Mouse (Mus musculus) intestine, postnatal 0 days (tissue): ENCODE data around the gene Cacna1g. TPM values are rescaled to one million over a fixed set of nuclear protein-coding genes. Genes with fewer than 3 reads are reported as not detected.

Experiments used
- ATAC-seq: fragments of 200-750 bp; cut with Nextera tagmentation; 2 replicates; pipeline ENCODE4 v1.8.0; 2017; ENCODE audit warnings: mild to moderate bottlenecking, moderate TSS enrichment, moderate library complexity
- H3K27ac ChIP-seq: fragments of 300-500 bp; sonication (generic); 2 replicates; pipeline ENCODE4 v1.5.1; 2014; ENCODE audit warnings: mild to moderate bottlenecking, low read depth, low read length, moderate library complexity
- H3K27me3 ChIP-seq: fragments of 300-500 bp; sonication (generic); replicated peaks from 2 replicates; pipeline ENCODE4 v1.6.1; 2014; ENCODE audit warnings: low read length, mixed read lengths; ENCODE audit not compliant: control insufficient read depth, insufficient read depth
- H3K36me3 ChIP-seq: fragments of 300-500 bp; sonication (generic); 2 replicates; pipeline ENCODE4 v1.6.1; 2014; ENCODE audit warnings: mild to moderate bottlenecking, moderate library complexity; ENCODE audit not compliant: control insufficient read depth, insufficient read depth
- H3K4me1 ChIP-seq: fragments of 300-500 bp; sonication (generic); replicated peaks from 2 replicates; pipeline ENCODE4 v1.6.1; 2014; ENCODE audit warnings: antibody characterized with exemption, low read length, mixed read lengths; ENCODE audit not compliant: control insufficient read depth, insufficient read depth
- H3K4me2 ChIP-seq: fragments of 300-500 bp; sonication (generic); replicated peaks from 2 replicates; pipeline ENCODE4 v1.6.1; 2014; ENCODE audit warnings: low read depth, mild to moderate bottlenecking, moderate library complexity
- H3K4me3 ChIP-seq: fragments of 300-500 bp; sonication (generic); 2 replicates; pipeline ENCODE4 v1.5.1; 2014; ENCODE audit warnings: low read depth, low read length
- H3K9ac ChIP-seq: fragments of 300-500 bp; sonication (generic); 2 replicates; pipeline ENCODE4 v1.6.1; 2014; ENCODE audit warnings: mild to moderate bottlenecking, low read depth, low read length
- H3K9me3 ChIP-seq: fragments of 300-500 bp; sonication (generic); 2 replicates; pipeline ENCODE4 v1.6.1; 2016; ENCODE audit warnings: mixed run types; ENCODE audit not compliant: control insufficient read depth
- CTCF ChIP-seq: sonication (generic); IDR thresholded peaks from 2 replicates; pipeline ENCODE4 v1.5.1; 2016; ENCODE audit warnings: low read depth, mild to moderate bottlenecking, control low read depth, antibody characterized with exemption, moderate library complexity
- WGBS: fragments of 180-500 bp; shearing (Covaris S2); extraction: QIAGEN DNeasy Blood & Tissue Kit; methylation state at CpG from one replicate; pipeline ENCODE4 v1.1.7; 2014; 5-methylcytosine and 5-hydroxymethylcytosine counted together
- polyA plus RNA-seq: library from polyadenylated mRNA; unstranded; fragments of >200 nt; fragmentation: Nextera tagmentation; extraction: Ambion mirVana; gene quantifications from 2 replicates; pipeline ENCODE4 v1.2.1, GENCODE M21; 2015

Cacna1g gene
- polyA plus RNA-seq, 1 experiment from 2014 or later, result 1.2 TPM

DNA sequence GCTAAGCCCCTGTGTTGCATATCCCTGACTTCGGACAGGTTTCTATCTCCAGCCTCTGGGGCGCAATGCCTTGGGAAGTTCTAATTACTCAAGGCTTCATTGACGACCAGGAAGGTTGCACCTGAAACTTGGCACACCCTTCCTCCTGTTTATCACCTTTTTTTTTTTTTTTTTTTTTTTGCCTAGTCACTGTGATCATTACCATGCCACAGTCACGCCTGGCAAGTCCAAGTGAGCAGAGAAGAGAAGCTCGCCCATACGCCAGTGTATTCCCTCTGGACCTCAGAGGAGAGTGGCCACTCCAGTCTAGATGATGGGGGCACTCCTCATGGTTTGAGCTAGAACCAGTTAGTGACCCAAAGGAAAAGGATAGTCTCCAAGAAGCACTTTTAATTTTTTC, 83.2 kb downstream of the Cacna1g start:
- Histone ChIP-seq H3K4me1 (peaks cover 12% of the 10 kb centered on the region), H3K27me3 (no peaks in the 10 kb centered on the region), H3K4me2 (peak overlapping the region; percentile 70; the same call in 1 of the 2 replicates), H3K9ac (no peak overlapping the region), H3K27ac (peak overlapping the region; percentile 24; the same call in 1 of the 2 replicates), H3K36me3 (no peaks in the 10 kb centered on the region), H3K4me3 (no peak overlapping the region), H3K9me3 (no peaks in the 10 kb centered on the region)
- TF ChIP-seq CTCF, result no peak
- 62% methylated on average over 6 of the region's 6 CpGs for WGBS
- ATAC-seq, result peak; percentile 44

DNA sequence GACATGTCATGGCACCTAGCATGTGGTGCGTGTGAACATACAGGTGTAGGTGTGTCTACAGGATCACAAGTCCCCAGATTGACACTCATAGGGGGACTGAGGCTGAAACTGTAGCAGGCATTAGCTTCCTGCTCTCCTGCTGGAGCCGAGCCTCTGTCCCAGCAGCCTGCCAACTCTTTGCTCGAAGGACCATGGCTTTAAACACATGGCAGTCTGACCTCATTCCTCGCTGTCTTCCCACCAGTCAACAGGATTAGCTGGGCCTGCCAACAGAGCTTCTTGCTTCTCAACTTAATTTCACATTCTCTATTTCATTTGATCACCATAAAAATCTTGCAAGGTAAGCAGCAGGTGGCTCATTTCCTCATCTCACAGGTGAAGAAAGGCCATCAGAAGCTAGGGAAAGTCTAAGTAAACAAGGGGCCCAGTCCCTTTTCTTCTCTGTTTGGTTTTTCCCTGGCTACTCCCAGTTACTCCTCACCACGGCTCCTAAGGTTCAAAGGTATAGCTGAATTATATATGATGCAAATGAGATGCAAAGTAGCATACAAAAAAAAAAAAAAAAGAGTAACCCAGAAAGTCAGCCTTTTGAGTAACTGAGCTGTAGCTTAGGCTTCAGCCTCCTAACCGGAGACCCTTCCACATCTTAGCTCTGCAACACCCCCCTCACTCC, 84.1 kb downstream of the Cacna1g start:
- H3K9ac ChIP-seq, result no peak overlapping the region
- H3K36me3 ChIP-seq, result no peaks in the 10 kb centered on the region
- peak overlapping the region; percentile 73 for H3K27ac ChIP-seq
- H3K4me3 ChIP-seq, result no peak overlapping the region
- peak; percentile 85 for ATAC-seq
- 37% methylated on average over 6 of the region's 6 CpGs for WGBS
- H3K9me3 ChIP-seq, result no peaks in the 10 kb centered on the region
- no peak for TF ChIP-seq CTCF
- no peaks in the 10 kb centered on the region for H3K27me3 ChIP-seq
- H3K4me1 ChIP-seq, result peaks cover 12% of the 10 kb centered on the region
- no peak overlapping the region; the same call in 1 of the 2 replicates for H3K4me2 ChIP-seq

DNA sequence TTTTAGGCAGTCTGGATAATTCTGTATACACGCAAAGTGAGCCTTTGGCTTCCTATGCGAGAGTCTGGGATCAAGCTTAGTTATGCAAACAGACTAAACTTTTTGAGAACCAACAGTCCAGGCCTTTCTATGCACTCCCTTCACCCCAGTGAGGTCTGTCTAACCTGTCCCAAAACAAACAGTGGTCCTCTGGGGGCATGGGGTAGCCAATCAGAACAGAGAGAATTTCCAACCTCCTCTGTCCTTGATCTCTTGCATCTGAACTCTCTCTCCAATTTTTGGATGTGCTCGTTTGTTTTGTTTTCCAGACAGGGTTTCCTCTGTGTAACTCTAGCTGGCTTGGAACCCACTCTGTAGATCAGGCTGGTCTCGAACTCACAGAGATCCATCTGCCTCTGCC, 85.0 kb downstream of the Cacna1g start:
- Histone ChIP-seq H3K4me1 (peaks cover 12% of the 10 kb centered on the region), H3K4me2 (no peak overlapping the region), H3K4me3 (no peak overlapping the region), H3K9ac (no peak overlapping the region), H3K27me3 (no peaks in the 10 kb centered on the region), H3K9me3 (no peaks in the 10 kb centered on the region), H3K36me3 (no peaks in the 10 kb centered on the region), H3K27ac (no peak overlapping the region)
- no peak for ATAC-seq
- 83% methylated on average over 4 of the region's 4 CpGs for WGBS
- TF ChIP-seq CTCF, result no peak

DNA sequence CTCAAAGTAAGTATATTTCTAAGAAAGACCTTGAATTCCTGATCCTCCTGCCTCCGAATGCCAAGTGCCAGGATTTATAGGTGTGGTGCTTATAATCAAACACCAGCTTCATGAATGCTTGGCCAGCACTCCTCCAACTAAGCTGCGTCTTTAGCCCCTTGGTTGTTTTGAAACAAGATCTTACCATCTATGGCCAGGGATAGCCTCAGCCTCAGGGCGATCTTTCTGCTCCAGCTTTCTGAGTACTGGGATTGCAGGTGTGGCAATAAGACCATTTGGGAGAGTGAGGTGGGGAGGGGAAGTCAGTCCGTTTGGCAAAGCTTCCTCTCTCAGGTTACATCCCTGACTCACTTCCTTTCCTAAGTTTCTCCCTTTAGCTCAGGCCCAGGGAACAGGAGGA, 86.2 kb downstream of the Cacna1g start:
- no peak for ATAC-seq
- 84% methylated on average over 4 of the region's 4 CpGs for WGBS
- peaks cover 12% of the 10 kb centered on the region for H3K4me1 ChIP-seq

DNA sequence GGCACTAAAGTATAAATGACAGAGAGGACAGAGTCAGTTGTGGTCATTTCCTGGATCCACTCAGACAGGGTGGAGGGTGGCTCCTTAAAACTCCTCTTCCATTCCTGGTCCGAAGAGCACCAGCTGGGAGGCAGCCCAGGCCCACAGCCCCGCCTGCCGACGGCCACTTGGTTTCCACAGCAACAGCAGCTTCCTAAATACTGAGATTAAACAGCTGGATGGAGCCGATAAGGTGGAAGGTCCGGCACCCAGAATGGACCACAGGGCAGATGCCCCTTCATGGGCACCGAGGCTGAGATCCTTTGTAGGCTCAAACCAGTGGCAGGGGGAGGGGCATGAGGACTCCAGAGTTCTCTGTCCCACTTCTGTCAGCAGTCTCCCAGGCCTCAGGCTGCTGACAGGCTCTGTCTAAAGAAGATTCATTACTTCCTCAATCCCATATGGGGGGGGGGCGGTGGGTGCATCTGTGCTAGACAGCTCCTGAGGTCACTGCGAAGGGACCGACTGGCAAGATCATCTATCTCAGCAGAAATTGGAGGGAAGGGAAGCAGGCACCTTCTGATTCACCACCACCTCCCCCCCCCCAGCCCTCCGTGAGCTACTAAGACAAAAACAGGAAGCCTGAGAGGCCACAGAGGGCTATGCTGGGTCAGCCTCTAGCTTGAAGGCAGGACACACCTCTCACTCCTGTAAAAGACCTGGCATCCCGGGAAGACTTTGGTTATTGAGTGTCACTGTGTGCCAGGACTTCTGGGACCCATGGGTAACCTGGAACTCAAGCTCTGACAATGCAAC, 87.8 kb downstream of the Cacna1g start:
- Histone ChIP-seq H3K4me2 (peak overlapping the region; percentile 37; the same call in 1 of the 2 replicates), H3K9ac (no peak overlapping the region), H3K27ac (no peak overlapping the region), H3K27me3 (0 out of 2 replicates have a peak, but pooled peaks cover 2% of the 10 kb centered on the region), H3K4me3 (no peak overlapping the region), H3K36me3 (no peaks in the 10 kb centered on the region), H3K4me1 (peaks cover 12% of the 10 kb centered on the region), H3K9me3 (no peaks in the 10 kb centered on the region)
- WGBS, result 23% methylated on average over 12 of the region's 12 CpGs
- no peak for ATAC-seq
- TF ChIP-seq CTCF, result 0 out of 2 replicates have a peak, but pooled peaks have one; percentile 27

More for the DNA sequence above, 86.2 kb downstream of the Cacna1g start:
- Histone ChIP-seq H3K27me3 (no peaks in the 10 kb centered on the region), H3K9ac (no peak overlapping the region), H3K9me3 (no peaks in the 10 kb centered on the region), H3K27ac (no peak overlapping the region), H3K4me3 (no peak overlapping the region), H3K4me2 (no peak overlapping the region), H3K36me3 (no peaks in the 10 kb centered on the region)
- no peak for TF ChIP-seq CTCF

DNA sequence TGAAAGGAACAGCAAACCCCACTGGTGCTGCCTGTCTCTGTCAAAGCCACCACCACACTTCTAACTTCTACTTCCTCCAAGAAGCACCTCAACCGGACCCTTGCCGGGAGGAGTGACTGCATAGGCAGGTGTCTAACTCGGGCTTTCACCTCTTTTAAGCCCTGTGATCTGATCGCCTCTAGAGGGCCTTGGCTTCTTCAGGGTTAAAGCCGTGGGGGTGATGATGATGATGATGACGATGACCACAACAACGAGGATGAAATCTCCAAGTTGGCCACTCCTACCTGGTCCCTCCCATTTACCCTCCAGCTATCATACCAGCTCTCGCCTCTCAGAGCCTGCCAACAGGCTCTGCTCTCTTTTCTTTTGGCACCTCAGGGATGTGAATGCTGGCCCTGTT, 94.3 kb downstream of the Cacna1g start:
- Histone ChIP-seq H3K36me3 (no peaks in the 10 kb centered on the region), H3K27ac (no peak overlapping the region), H3K4me2 (no peak overlapping the region), H3K9me3 (no peaks in the 10 kb centered on the region), H3K4me1 (no peaks in the 10 kb centered on the region), H3K4me3 (no peak overlapping the region), H3K9ac (no peak overlapping the region), H3K27me3 (0 out of 2 replicates have a peak, but pooled peaks cover 5% of the 10 kb centered on the region)
- 67% methylated on average over 8 of the region's 8 CpGs for WGBS
- TF ChIP-seq CTCF, result no peak
- ATAC-seq, result no peak
